Mouse (Mus musculus): ENCODE data around the gene Inpp4a.

DNA sequence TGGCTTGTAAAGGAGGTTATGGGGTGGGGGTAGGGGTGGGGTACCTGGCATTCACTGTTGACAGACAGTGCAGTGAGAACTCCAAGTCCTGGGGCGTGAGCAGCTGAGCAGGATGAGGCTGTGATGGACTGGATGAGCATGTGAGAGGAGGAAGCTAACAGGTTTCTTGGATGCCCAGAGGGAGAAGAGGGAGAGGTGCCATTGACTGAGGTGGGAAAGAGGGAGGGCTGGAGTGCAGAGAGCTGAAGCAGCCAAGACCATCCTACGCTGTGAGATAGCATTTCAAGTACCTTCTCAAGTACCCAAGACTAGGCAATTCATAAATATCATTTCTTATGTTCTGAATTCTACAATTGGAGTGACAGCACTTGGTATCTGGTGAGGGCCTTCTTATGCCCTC is 52.3 kb downstream of the Inpp4a start:
- TF ChIP-seq HCFC1 (IDR thresholded peaks at IDR 0.05; ENCODE audit: borderline replicate concordance, insufficient read depth, low read length): no peak
- no peak for TF ChIP-seq ZNF384 (IDR thresholded peaks at IDR 0.05; ENCODE audit: low read depth, low read length)
- TF ChIP-seq MAFK (IDR thresholded peaks at IDR 0.05; ENCODE audit: insufficient read depth, low read depth, low read length): no peak
- TF ChIP-seq CHD2 (IDR thresholded peaks at IDR 0.05; ENCODE audit: low read depth, low read length): no peak
- TF ChIP-seq ZC3H11A (IDR thresholded peaks at IDR 0.05; ENCODE audit: borderline replicate concordance, low read depth, low read length): no peak
